10 mouse cellular contexts compared by ENCODE assay signal in genomic region chr4:149841856-149842255, GRCm38 (mm10).
A peak's percentile ranks its signal among the peaks of the same experiment; 100 is the strongest.
DNase-seq lines count a peak whose midpoint lies in the region; ATAC-seq and TF ChIP-seq lines count a peak whose summit lies in the region.
"Had no signal": no experiment of that assay in that cellular context is flagged by ENCODE, and none has a peak within 500 bp of the region (broad histone marks: within the 10 kb centered on the region; RNA-seq: fewer than 3 reads in every experiment).

No protein-coding gene starts in this region.

- ATAC-seq in liver, postnatal 0 days: peak; percentile 49; the same call in 1 of the 2 replicates
- ATAC-seq: Patski had no signal

- TF ChIP-seq EP300 in liver, postnatal 0 days (IDR thresholded peaks at IDR 0.05; ENCODE audit: low read depth): no peak

- DNase-seq in cerebellum, postnatal 10 days: peak; percentile 67 to 75
- no peak for DNase-seq in cerebellum, adult 8-10 months
- peak; percentile 48 to 71 for DNase-seq in left cerebral cortex, postnatal 14 days (ENCODE audit: low spot score in 2 of 2)
- no peak for DNase-seq in left cerebral cortex, postnatal 25 days (ENCODE audit: low spot score in 2 of 2)
- DNase-seq in ZHBTc4 (ENCODE audit: low read depth, low spot score): peak; percentile 93
- peak; percentile 65 for DNase-seq in liver, postnatal 0 days
- DNase-seq in thymus, postnatal 14 days: peak; percentile 71
- DNase-seq in right cerebral cortex, adult 18-20 months: no peak

- no peaks in the 10 kb centered on the region for H3K4me1 ChIP-seq in liver, postnatal 0 days (ENCODE audit: insufficient read depth)

- H3K36me3 ChIP-seq in liver, postnatal 0 days (replicated peaks; ENCODE audit: insufficient read depth, low read length): no peaks in the 10 kb centered on the region
- H3K36me3 ChIP-seq: lung, embryonic 15.5 days had no signal

- H3K9me3 ChIP-seq in liver, postnatal 0 days (ENCODE audit: low read length): no peaks in the 10 kb centered on the region
- H3K9me3 ChIP-seq: lung, embryonic 15.5 days had no signal

- no peak overlapping the region for H3K4me3 ChIP-seq in liver, postnatal 0 days (ENCODE audit: low read depth, low read length)
- H3K4me3 ChIP-seq: lung, embryonic 15.5 days had no signal

- no peak overlapping the region for H3K9ac ChIP-seq in liver, postnatal 0 days (replicated peaks)
- H3K9ac ChIP-seq: lung, embryonic 15.5 days had no signal

- H3K27me3 ChIP-seq in liver, postnatal 0 days (ENCODE audit: insufficient read depth, low read length): peaks cover 3% of the 10 kb centered on the region; the same call in 1 of the 2 replicates
- H3K27me3 ChIP-seq: lung, embryonic 15.5 days; Patski had no signal

- intact Hi-C loops in left cerebral cortex, postnatal 14 days (cut with DNase I): loop anchor here (5.0 kb wide), 1 partner anchor 115 kb away; the partner anchor contains the start of gene Spsb1
- intact Hi-C loops in left cerebral cortex, postnatal 25 days (cut with DNase I): loop anchor here (1.0 kb wide), 1 partner anchor 188 kb away; no protein-coding TSS in a partner anchor

- 62% methylated on average over 6 of the region's 6 CpGs for WGBS in liver, postnatal 0 days (ENCODE audit: insufficient replicate concordance)

- no peak overlapping the region for H3K4me2 ChIP-seq in liver, postnatal 0 days (ENCODE audit: low read depth, low read length)
- H3K4me2 ChIP-seq: lung, embryonic 15.5 days had no signal

- peak; percentile 69 for TF ChIP-seq CTCF in liver, postnatal 0 days (IDR thresholded peaks at IDR 0.05; ENCODE audit: low read depth)

- H3K27ac ChIP-seq in liver, postnatal 0 days (ENCODE audit: low read depth): no peak overlapping the region
- H3K27ac ChIP-seq: lung, embryonic 15.5 days had no signal

Comparison
In these comparisons a context has a peak if more than half of its experiments do, and no peak if none do; other contexts are left out.
1. DNase-seq: peak in cerebellum, postnatal 10 days (2 of 2), left cerebral cortex, postnatal 14 days (2 of 2), ZHBTc4 (single experiment), liver, postnatal 0 days (single experiment) and thymus, postnatal 14 days (single experiment); none in cerebellum, adult 8-10 months (single experiment), left cerebral cortex, postnatal 25 days (0 of 2) and right cerebral cortex, adult 18-20 months (single experiment).